Mouse (Mus musculus) brain, embryonic 14.5 days (tissue): ENCODE measurements around the gene Macf1.

Experiments used
- CTCF ChIP-seq: fragments of 200-500 bp; IDR thresholded peaks from 2 replicates; pipeline ENCODE4 v1.5.1; 2012; ENCODE audit warnings: inconsistent platforms, mild to moderate bottlenecking, moderate library complexity, borderline replicate concordance; ENCODE audit not compliant: insufficient read depth, insufficient read length; ENCODE audit errors: extremely low read depth
- POLR2A ChIP-seq: fragments of 200-500 bp; IDR thresholded peaks from 2 replicates; pipeline ENCODE4 v1.6.1; 2012; ENCODE audit warnings: mild to moderate bottlenecking, inconsistent platforms, borderline replicate concordance; ENCODE audit not compliant: poor library complexity, insufficient read depth, insufficient read length, severe bottlenecking; ENCODE audit errors: extremely low read depth

- TF ChIP-seq CTCF = no peak
- no peak for TF ChIP-seq POLR2A
These were observed 358.1 kb downstream of the Macf1 start for GRCm38 (mm10) chr4:123326087-123326486.
